Mouse (Mus musculus) forebrain, embryonic 11.5 days (tissue): Measurements from ENCODE around the gene Phf8. TPM values are rescaled to one million over a fixed set of nuclear protein-coding genes. Genes with fewer than 3 reads are reported as not detected.
"Not testable (repeated sequence)": the region's sequence is repeated elsewhere in the genome, so short reads cannot be mapped to it uniquely, and the experiment has no call there.

ENCODE experiments used
- ATAC-seq: fragments of 200-750 bp; cut with Nextera tagmentation; replicated peaks from 2 replicates; pipeline ENCODE4 v1.8.0; 2017; ENCODE audit warnings: moderate TSS enrichment; ENCODE audit not compliant: low FRiP score
- DNase-seq: peaks from one replicate; pipeline ENCODE4 v3.0.0-alpha.2; 2017; ENCODE audit warnings: low spot score
- H3K27ac ChIP-seq: fragments of 300-500 bp; sonication (generic); 2 replicates; pipeline ENCODE4 v1.5.1; 2014; ENCODE audit warnings: low read depth, low read length
- H3K27me3 ChIP-seq: fragments of 300-500 bp; sonication (generic); 2 replicates; pipeline ENCODE4 v1.6.1; 2014; ENCODE audit warnings: mild to moderate bottlenecking, low read length, mixed read lengths; ENCODE audit not compliant: control insufficient read depth, insufficient read depth
- H3K36me3 ChIP-seq: fragments of 300-500 bp; sonication (generic); 2 replicates; pipeline ENCODE4 v1.6.1; 2014; ENCODE audit warnings: mild to moderate bottlenecking, low read length, moderate library complexity, mixed read lengths; ENCODE audit not compliant: control insufficient read depth, insufficient read depth
- H3K4me1 ChIP-seq: fragments of 300-500 bp; sonication (generic); replicated peaks from 2 replicates; pipeline ENCODE4 v1.6.1; 2014; ENCODE audit warnings: low read length, mixed read lengths; ENCODE audit not compliant: control insufficient read depth, insufficient read depth
- H3K4me2 ChIP-seq: fragments of 300-500 bp; sonication (generic); 2 replicates; pipeline ENCODE4 v1.6.1; 2014; ENCODE audit warnings: low read depth, mild to moderate bottlenecking, low read length, moderate library complexity, mixed read lengths; ENCODE audit not compliant: severe bottlenecking
- H3K4me3 ChIP-seq: fragments of 300-500 bp; sonication (generic); 2 replicates; pipeline ENCODE4 v1.5.1; 2014; ENCODE audit warnings: low read depth, low read length
- H3K9ac ChIP-seq: fragments of 300-500 bp; sonication (generic); 2 replicates; pipeline ENCODE4 v1.6.1; 2014; ENCODE audit warnings: low read length
- H3K9me3 ChIP-seq: fragments of 300-500 bp; sonication (generic); 2 replicates; pipeline ENCODE4 v1.6.1; 2016; ENCODE audit warnings: low read length, mixed read lengths; ENCODE audit not compliant: control insufficient read depth
- WGBS: fragments of 180-500 bp; shearing (Covaris S2); extraction: QIAGEN DNeasy Blood & Tissue Kit; methylation state at CpG from one replicate; pipeline ENCODE4 v1.1.7; 2014; 5-methylcytosine and 5-hydroxymethylcytosine counted together
- polyA plus RNA-seq: library from polyadenylated mRNA; unstranded; fragments of >200 nt; fragmentation: Nextera tagmentation; extraction: Ambion mirVana; gene quantifications from 2 replicates; pipeline ENCODE4 v1.2.1, GENCODE M21; 2014

Gene Phf8
- 30.9 and 35.5 TPM in 2 replicates for polyA plus RNA-seq

GRCm38 (mm10) chrX:151520458-151521322 lies at the start of gene Phf8:
Gene Phf8 (plus strand): TSS chrX:151520672.
- Histone ChIP-seq H3K4me3 (peak within 1 kb of the TSS; percentile 48), H3K36me3 (no peaks in the 10 kb centered on the region), H3K9ac (peak within 1 kb of the TSS; percentile 77), H3K9me3 (no peaks in the 10 kb centered on the region), H3K27me3 (peaks cover 2% of the 10 kb centered on the region; the same call in 1 of the 2 replicates), H3K4me2 (peak within 1 kb of the TSS; percentile 61), H3K27ac (peak within 1 kb of the TSS; percentile 90), H3K4me1 (no peaks in the 10 kb centered on the region)
- ATAC-seq (peak; percentile 96), DNase-seq (peak; percentile 94)
- WGBS: 22% methylated on average over 64 of the region's 68 CpGs

- Histone ChIP-seq H3K4me3 (no peak overlapping the region), H3K9me3 (no peaks in the 10 kb centered on the region), H3K4me2 (no peak overlapping the region), H3K9ac (no peak overlapping the region), H3K27me3 (no peaks in the 10 kb centered on the region), H3K4me1 (no peaks in the 10 kb centered on the region), H3K27ac (no peak overlapping the region), H3K36me3 (no peaks in the 10 kb centered on the region)
- ATAC-seq (no peak), DNase-seq (no peak)
- WGBS: 82% methylated on average over 3 of the region's 3 CpGs
Measured at GRCm38 (mm10) chrX:151488128-151488527, 32.3 kb upstream of the Phf8 start.

GRCm38 (mm10) chrX:151493269-151493668 lies 27.2 kb upstream of the Phf8 start:
- ATAC-seq, H3K27me3 ChIP-seq, H3K36me3 ChIP-seq, DNase-seq, H3K9me3 ChIP-seq, H3K4me1 ChIP-seq, H3K4me3 ChIP-seq, H3K9ac ChIP-seq, H3K27ac ChIP-seq, H3K4me2 ChIP-seq: not testable (repeated sequence)
- 91% methylated on average over 4 of the region's 4 CpGs for WGBS

GRCm38 (mm10) chrX:151496596-151496995 lies 23.9 kb upstream of the Phf8 start:
- no peaks in the 10 kb centered on the region for H3K27me3 ChIP-seq
- 89% methylated on average over 1 of the region's 1 CpGs for WGBS
- no peaks in the 10 kb centered on the region for H3K9me3 ChIP-seq
- DNase-seq: no peak
- no peak overlapping the region for H3K27ac ChIP-seq
- no peak overlapping the region for H3K9ac ChIP-seq
- H3K36me3 ChIP-seq: no peaks in the 10 kb centered on the region
- H3K4me3 ChIP-seq: no peak overlapping the region
- no peak for ATAC-seq
- no peak overlapping the region for H3K4me2 ChIP-seq
- no peaks in the 10 kb centered on the region for H3K4me1 ChIP-seq

GRCm38 (mm10) chrX:151508536-151508935 lies 11.9 kb upstream of the Phf8 start:
- Histone ChIP-seq H3K9me3 (no peaks in the 10 kb centered on the region), H3K27me3 (no peaks in the 10 kb centered on the region), H3K4me3 (no peak overlapping the region), H3K27ac (no peak overlapping the region), H3K4me2 (no peak overlapping the region), H3K36me3 (no peaks in the 10 kb centered on the region), H3K9ac (no peak overlapping the region), H3K4me1 (no peaks in the 10 kb centered on the region)
- DNase-seq (no peak), ATAC-seq (no peak)

GRCm38 (mm10) chrX:151509906-151510305 lies 10.6 kb upstream of the Phf8 start:
- no peak overlapping the region for H3K9ac ChIP-seq
- H3K27me3 ChIP-seq: no peaks in the 10 kb centered on the region
- no peak overlapping the region for H3K4me2 ChIP-seq
- no peaks in the 10 kb centered on the region for H3K9me3 ChIP-seq
- ATAC-seq (no peak), DNase-seq (no peak)
- H3K4me3 ChIP-seq: no peak overlapping the region
- WGBS: 94% methylated on average over 1 of the region's 1 CpGs
- H3K4me1 ChIP-seq: no peaks in the 10 kb centered on the region
- no peak overlapping the region for H3K27ac ChIP-seq
- no peaks in the 10 kb centered on the region for H3K36me3 ChIP-seq

- Histone ChIP-seq H3K4me1 (no peaks in the 10 kb centered on the region), H3K27ac (no peak overlapping the region), H3K36me3 (no peaks in the 10 kb centered on the region), H3K4me2 (no peak overlapping the region), H3K4me3 (no peak overlapping the region), H3K9ac (no peak overlapping the region), H3K9me3 (no peaks in the 10 kb centered on the region), H3K27me3 (no peaks in the 10 kb centered on the region)
- no peak for DNase-seq
- ATAC-seq: no peak
- 82% methylated on average over 3 of the region's 3 CpGs for WGBS
Measured at GRCm38 (mm10) chrX:151513066-151513465, 7.4 kb upstream of the Phf8 start.

- H3K9me3 ChIP-seq: no peaks in the 10 kb centered on the region
- H3K27me3 ChIP-seq: no peaks in the 10 kb centered on the region
- no peak overlapping the region for H3K4me2 ChIP-seq
- no peaks in the 10 kb centered on the region for H3K36me3 ChIP-seq
- no peak overlapping the region for H3K27ac ChIP-seq
- 89% methylated on average over 2 of the region's 2 CpGs for WGBS
- ATAC-seq (no peak), DNase-seq (no peak)
- H3K4me1 ChIP-seq: no peaks in the 10 kb centered on the region
- H3K9ac ChIP-seq: no peak overlapping the region
- H3K4me3 ChIP-seq: no peak overlapping the region
Measured at GRCm38 (mm10) chrX:151513694-151514093, 6.8 kb upstream of the Phf8 start.

- ATAC-seq: no peak
- H3K36me3 ChIP-seq: no peaks in the 10 kb centered on the region
- DNase-seq: no peak
- 71% methylated on average over 1 of the region's 1 CpGs for WGBS
- no peak overlapping the region for H3K4me2 ChIP-seq
- no peak overlapping the region for H3K9ac ChIP-seq
- no peak overlapping the region for H3K27ac ChIP-seq
- H3K9me3 ChIP-seq: no peaks in the 10 kb centered on the region
- no peaks in the 10 kb centered on the region for H3K4me1 ChIP-seq
- H3K27me3 ChIP-seq: peaks cover 2% of the 10 kb centered on the region; the same call in 1 of the 2 replicates
- no peak overlapping the region for H3K4me3 ChIP-seq
Measured at GRCm38 (mm10) chrX:151518181-151518580, 2.3 kb upstream of the Phf8 start.
